Mouse (Mus musculus) liver, adult 2 months (tissue): ENCODE results near the gene Mthfd1l. TPM values are rescaled to one million over a fixed set of nuclear protein-coding genes. Genes with fewer than 3 reads are reported as not detected.

Source experiments
- DNase-seq: peaks from one replicate; pipeline ENCODE4 v3.0.0-alpha.2; 2011; ENCODE audit warnings: low read depth, low spot score; ENCODE audit errors: extremely low read depth
- H3K27ac ChIP-seq: fragments of 200-500 bp; replicated peaks from 2 replicates; pipeline ENCODE4 v1.5.1; 2012; ENCODE audit warnings: low read depth, mild to moderate bottlenecking, control low read depth, inconsistent platforms, low read length; ENCODE audit not compliant: insufficient read depth
- H3K27me3 ChIP-seq: fragments of 200-500 bp; 2 replicates; pipeline ENCODE4 v1.6.1; 2012; ENCODE audit warnings: mild to moderate bottlenecking, moderate library complexity, low read length, inconsistent platforms; ENCODE audit not compliant: control insufficient read depth, insufficient read depth
- H3K36me3 ChIP-seq: fragments of 200-500 bp; 2 replicates; pipeline ENCODE4 v1.6.1; 2012; ENCODE audit warnings: low read length, inconsistent platforms; ENCODE audit not compliant: control insufficient read depth, insufficient read depth
- H3K4me1 ChIP-seq: fragments of 200-500 bp; 2 replicates; pipeline ENCODE4 v1.6.1; 2011; ENCODE audit warnings: low read length; ENCODE audit not compliant: control insufficient read depth, insufficient read depth
- H3K4me3 ChIP-seq: fragments of 200-500 bp; 2 replicates; pipeline ENCODE4 v1.5.1; 2011; ENCODE audit warnings: low read depth, mild to moderate bottlenecking, control low read depth, low read length, moderate library complexity; ENCODE audit not compliant: insufficient read depth
- H3K79me2 ChIP-seq: fragments of 200-500 bp; 2 replicates; pipeline ENCODE4 v1.6.1; 2012; ENCODE audit warnings: inconsistent platforms, mild to moderate bottlenecking, low read length, moderate library complexity; ENCODE audit not compliant: control insufficient read depth, insufficient read depth
- H3K9ac ChIP-seq: fragments of 200-500 bp; 2 replicates; pipeline ENCODE4 v1.6.1; 2012; ENCODE audit warnings: low read depth, mild to moderate bottlenecking, control low read depth, inconsistent platforms, low read length
- CTCF ChIP-seq: fragments of 200-500 bp; IDR thresholded peaks from 2 replicates; pipeline ENCODE4 v1.5.1; 2011; ENCODE audit warnings: low read depth, low read length, control low read depth
- POLR2A ChIP-seq: fragments of 200-500 bp; IDR thresholded peaks from 2 replicates; pipeline ENCODE4 v1.6.1; 2011; ENCODE audit warnings: low read length, control low read depth; ENCODE audit not compliant: insufficient read depth; ENCODE audit errors: extremely low read depth
- whole genome bisulfite sequencing: fragments of 180-500 bp; shearing (Covaris S2); methylation state at CpG from one replicate; pipeline ENCODE4 v1.1.7; 2018; 5-methylcytosine and 5-hydroxymethylcytosine counted together
- polyA plus RNA-seq: library from polyadenylated mRNA; depleted of rRNA; stranded (reverse); fragments of >200 nt; gene quantifications from 2 replicates; pipeline ENCODE4 v1.2.3, GENCODE M21; 2012
- total RNA-seq: library from RNA; depleted of rRNA; stranded (reverse); fragments of >200 nt; gene quantifications from 2 replicates; pipeline ENCODE4 v1.2.3, GENCODE M21; 2014

Gene Mthfd1l
- total and polyA plus RNA-seq, 2 experiments, result 0.31 to 1.0 TPM

DNA sequence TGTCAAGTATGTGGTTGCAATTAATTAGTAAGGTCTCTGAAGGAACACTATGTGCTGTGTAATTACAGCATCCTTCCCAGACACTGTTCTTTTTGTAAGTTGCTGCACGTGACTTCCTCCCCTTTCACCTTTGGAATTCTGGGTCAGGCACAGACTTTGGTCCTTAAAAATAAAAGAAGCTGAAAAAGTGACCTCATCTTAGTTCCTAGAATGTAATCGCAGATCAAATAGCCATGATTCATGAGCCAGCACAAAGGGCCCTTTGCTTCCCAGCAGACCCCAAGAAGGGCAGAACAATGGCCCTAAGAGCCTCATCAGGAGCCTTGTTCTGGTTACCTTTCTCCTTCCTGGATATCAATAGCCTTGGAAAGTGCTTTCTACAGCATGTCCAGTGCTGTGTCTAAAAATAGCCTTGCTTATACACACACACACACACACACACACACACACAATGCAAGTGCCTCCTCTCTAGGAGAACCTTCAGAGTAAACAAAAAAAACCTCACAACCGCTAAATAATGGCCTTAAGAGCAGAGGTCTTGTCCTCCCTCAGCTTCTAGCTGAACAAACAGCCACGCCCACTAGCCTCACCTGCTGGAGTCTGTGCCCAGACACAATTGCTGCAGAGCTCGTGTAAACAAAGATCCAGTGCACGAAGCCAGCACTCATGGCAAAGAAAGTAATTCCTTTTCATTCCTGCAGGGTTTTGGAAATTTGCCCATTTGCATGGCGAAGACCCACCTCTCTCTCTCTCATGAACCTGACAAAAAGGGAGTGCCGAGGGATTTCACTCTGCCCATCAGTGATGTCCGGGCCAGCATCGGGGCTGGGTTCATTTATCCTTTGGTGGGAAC, 133.0 kb downstream of the Mthfd1l start:
- no peaks in the 10 kb centered on the region for H3K36me3 ChIP-seq

GRCm38 (mm10) chr10:4107661-4108338, 134.9 kb downstream of the Mthfd1l start:
- TF ChIP-seq CTCF (0 out of 2 replicates have a peak, but pooled peaks have one; percentile 12), POLR2A (no peak)
- 79% methylated on average over 7 of the region's 7 CpGs for WGBS
- DNase-seq, result peak; percentile 30

More for the DNA sequence above, 133.0 kb downstream of the Mthfd1l start:
- peak; percentile 64 for DNase-seq
- Histone ChIP-seq H3K9ac (no peak overlapping the region), H3K4me1 (peaks cover 2% of the 10 kb centered on the region; the same call in 1 of the 2 replicates), H3K79me2 (no peaks in the 10 kb centered on the region), H3K27me3 (no peaks in the 10 kb centered on the region), H3K27ac (no peak overlapping the region; the same call in 1 of the 2 replicates), H3K4me3 (no peak overlapping the region)
- TF ChIP-seq CTCF (no peak), POLR2A (no peak)
- WGBS, result 35% methylated on average over 10 of the region's 10 CpGs

GRCm38 (mm10) chr10:4108462-4108861, 135.5 kb downstream of the Mthfd1l start:
- Histone ChIP-seq H3K9ac (no peak overlapping the region), H3K4me3 (no peak overlapping the region), H3K4me1 (peaks cover 2% of the 10 kb centered on the region; the same call in 1 of the 2 replicates), H3K27ac (no peak overlapping the region), H3K79me2 (no peaks in the 10 kb centered on the region), H3K36me3 (no peaks in the 10 kb centered on the region), H3K27me3 (no peaks in the 10 kb centered on the region)
- DNase-seq, result no peak
- TF ChIP-seq CTCF (no peak), POLR2A (no peak)
- WGBS, result 85% methylated on average over 9 of the region's 9 CpGs

More at GRCm38 (mm10) chr10:4107661-4108338, 134.9 kb downstream of the Mthfd1l start:
- Histone ChIP-seq H3K9ac (no peak overlapping the region), H3K27ac (no peak overlapping the region), H3K36me3 (no peaks in the 10 kb centered on the region), H3K79me2 (no peaks in the 10 kb centered on the region), H3K27me3 (no peaks in the 10 kb centered on the region), H3K4me1 (peaks cover 2% of the 10 kb centered on the region; the same call in 1 of the 2 replicates), H3K4me3 (no peak overlapping the region)

DNA sequence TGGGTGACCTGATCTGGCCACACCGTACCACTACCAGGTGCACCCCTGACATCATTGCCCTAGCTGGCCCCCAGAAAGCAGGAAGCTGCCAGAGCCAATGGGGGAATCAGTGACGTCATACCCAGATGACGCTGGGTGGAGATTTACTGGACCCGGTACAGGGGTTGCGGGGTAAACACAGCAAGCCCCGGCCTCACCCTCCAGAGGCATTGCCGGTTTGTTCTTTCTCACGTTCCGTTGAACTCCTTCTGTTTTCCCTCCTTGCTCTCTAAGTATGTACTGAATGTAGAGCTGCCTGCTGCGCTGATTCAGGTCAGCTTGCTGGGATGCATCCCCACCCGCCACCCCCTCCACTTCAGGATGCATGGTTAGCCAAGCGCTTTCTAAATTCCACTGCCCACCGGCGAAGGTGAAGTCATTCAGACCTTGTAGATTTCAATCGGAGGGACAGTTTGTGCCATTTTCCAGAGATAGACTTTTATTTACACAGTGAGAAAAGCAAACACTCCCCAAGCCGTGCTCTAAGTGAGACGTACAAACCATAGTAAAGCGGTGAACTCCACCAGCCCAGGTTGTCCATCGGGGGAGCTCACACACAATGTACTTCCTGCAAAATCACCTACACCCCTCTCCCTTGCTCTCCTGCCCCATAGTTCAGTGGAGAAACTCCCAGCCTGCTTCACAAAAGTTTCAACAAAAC, 138.3 kb downstream of the Mthfd1l start:
- Histone ChIP-seq H3K27me3 (no peaks in the 10 kb centered on the region), H3K4me1 (no peaks in the 10 kb centered on the region; the same call in 1 of the 2 replicates), H3K4me3 (no peak overlapping the region), H3K27ac (peak overlapping the region; percentile 19), H3K9ac (no peak overlapping the region), H3K36me3 (no peaks in the 10 kb centered on the region), H3K79me2 (no peaks in the 10 kb centered on the region)
- DNase-seq, result no peak
- WGBS, result 28% methylated on average over 19 of the region's 19 CpGs
- TF ChIP-seq POLR2A, result no peak
- TF ChIP-seq CTCF, result no peak

- H3K36me3 ChIP-seq, result no peaks in the 10 kb centered on the region
- no peaks in the 10 kb centered on the region for H3K4me1 ChIP-seq
- WGBS, result 73% methylated on average over 8 of the region's 8 CpGs
- no peaks in the 10 kb centered on the region for H3K27me3 ChIP-seq
- TF ChIP-seq CTCF, result no peak
- no peak for TF ChIP-seq POLR2A
- no peaks in the 10 kb centered on the region for H3K79me2 ChIP-seq
- H3K4me3 ChIP-seq, result no peak overlapping the region
- DNase-seq, result no peak
- H3K9ac ChIP-seq, result no peak overlapping the region
- H3K27ac ChIP-seq, result peak overlapping the region; percentile 27
Observed at GRCm38 (mm10) chr10:4111795-4112139, 138.8 kb downstream of the Mthfd1l start.
